Mouse (Mus musculus): ENCODE results near the gene 5730596B20Rik. TPM values are rescaled to one million over a fixed set of nuclear protein-coding genes. Genes with fewer than 3 reads are reported as not detected.

The 5730596B20Rik gene
- polyA plus RNA-seq, 1 experiment from 2014 or later = 0.35 TPM

- Histone ChIP-seq H3K36me3 (no peaks in the 10 kb centered on the region), H3K4me3 (peak overlapping the region; percentile 15), H3K9me3 (no peaks in the 10 kb centered on the region), H3K4me2 (replicated peaks) (peak overlapping the region; percentile 34), H3K27ac (peak overlapping the region; percentile 24; the same call in 1 of the 2 replicates), H3K9ac (no peak overlapping the region), H3K4me1 (peaks cover 7% of the 10 kb centered on the region; the same call in 1 of the 2 replicates), H3K27me3 (peaks cover 88% of the 10 kb centered on the region)
- 2% methylated on average over 40 of the region's 40 CpGs for WGBS
- ATAC-seq (ENCODE audit: insufficient number of reproducible peaks, insufficient read depth, low FRiP score, low TSS enrichment) = no peak
Measured at GRCm38 (mm10) chr6:52170166-52170897, 7.0 kb upstream of the 5730596B20Rik start.

GRCm38 (mm10) chr6:52170898-52171223 lies 6.4 kb upstream of the 5730596B20Rik start:
- WGBS = 5% methylated on average over 5 of the region's 5 CpGs
- H3K4me3 ChIP-seq = 0 out of 2 replicates have a peak overlapping the region, but pooled peaks have one; percentile 15

GRCm38 (mm10) chr6:52171331-52171730 lies 6.0 kb upstream of the 5730596B20Rik start:
- Histone ChIP-seq H3K27me3 (peaks cover 89% of the 10 kb centered on the region), H3K27ac (0 out of 2 replicates have a peak overlapping the region, but pooled peaks have one; percentile 24), H3K4me3 (no peak overlapping the region), H3K36me3 (no peaks in the 10 kb centered on the region), H3K4me2 (replicated peaks) (no peak overlapping the region), H3K9me3 (no peaks in the 10 kb centered on the region), H3K4me1 (peaks cover 7% of the 10 kb centered on the region; the same call in 1 of the 2 replicates), H3K9ac (no peak overlapping the region)
- no peak for ATAC-seq (ENCODE audit: insufficient number of reproducible peaks, insufficient read depth, low FRiP score, low TSS enrichment)
- WGBS = 6% methylated on average over 4 of the region's 4 CpGs

More at GRCm38 (mm10) chr6:52170898-52171223, 6.4 kb upstream of the 5730596B20Rik start:
- Histone ChIP-seq H3K9me3 (no peaks in the 10 kb centered on the region), H3K27me3 (peaks cover 89% of the 10 kb centered on the region), H3K9ac (no peak overlapping the region), H3K4me2 (replicated peaks) (peak overlapping the region; percentile 34), H3K4me1 (peaks cover 7% of the 10 kb centered on the region; the same call in 1 of the 2 replicates), H3K27ac (peak overlapping the region; percentile 24; the same call in 1 of the 2 replicates), H3K36me3 (no peaks in the 10 kb centered on the region)
- no peak for ATAC-seq (ENCODE audit: insufficient number of reproducible peaks, insufficient read depth, low FRiP score, low TSS enrichment)

GRCm38 (mm10) chr6:52171938-52172337 lies 5.4 kb upstream of the 5730596B20Rik start:
- H3K4me2 ChIP-seq (replicated peaks) = peak overlapping the region; percentile 44
- H3K27ac ChIP-seq = 0 out of 2 replicates have a peak overlapping the region, but pooled peaks have one; percentile 57
- 5% methylated on average over 6 of the region's 7 CpGs for WGBS

GRCm38 (mm10) chr6:52172501-52172900 lies 4.8 kb upstream of the 5730596B20Rik start:
- no peak overlapping the region for H3K9ac ChIP-seq

More at GRCm38 (mm10) chr6:52171938-52172337, 5.4 kb upstream of the 5730596B20Rik start:
- no peak for ATAC-seq (ENCODE audit: insufficient number of reproducible peaks, insufficient read depth, low FRiP score, low TSS enrichment)
- Histone ChIP-seq H3K9me3 (no peaks in the 10 kb centered on the region), H3K36me3 (no peaks in the 10 kb centered on the region), H3K27me3 (peaks cover 89% of the 10 kb centered on the region), H3K4me1 (peaks cover 7% of the 10 kb centered on the region; the same call in 1 of the 2 replicates), H3K9ac (no peak overlapping the region), H3K4me3 (peak overlapping the region; percentile 22)

GRCm38 (mm10) chr6:52173648-52174047 lies 3.6 kb upstream of the 5730596B20Rik start:
- Histone ChIP-seq H3K4me2 (replicated peaks) (peak overlapping the region; percentile 44; the same call in 1 of the 2 replicates), H3K4me1 (peaks cover 7% of the 10 kb centered on the region; the same call in 1 of the 2 replicates), H3K9me3 (no peaks in the 10 kb centered on the region), H3K36me3 (no peaks in the 10 kb centered on the region), H3K27ac (no peak overlapping the region), H3K9ac (no peak overlapping the region), H3K27me3 (peaks cover 89% of the 10 kb centered on the region), H3K4me3 (no peak overlapping the region)
- ATAC-seq (ENCODE audit: insufficient number of reproducible peaks, insufficient read depth, low FRiP score, low TSS enrichment) = no peak
- 3% methylated on average over 4 of the region's 4 CpGs for WGBS

More at GRCm38 (mm10) chr6:52172501-52172900, 4.8 kb upstream of the 5730596B20Rik start:
- Histone ChIP-seq H3K36me3 (no peaks in the 10 kb centered on the region), H3K27ac (0 out of 2 replicates have a peak overlapping the region, but pooled peaks have one; percentile 57), H3K4me1 (peaks cover 7% of the 10 kb centered on the region; the same call in 1 of the 2 replicates), H3K9me3 (no peaks in the 10 kb centered on the region), H3K4me2 (replicated peaks) (peak overlapping the region; percentile 44), H3K27me3 (peaks cover 90% of the 10 kb centered on the region), H3K4me3 (peak overlapping the region; percentile 22)
- under 1% methylated on average over 35 of the region's 35 CpGs for WGBS
- ATAC-seq (ENCODE audit: insufficient number of reproducible peaks, insufficient read depth, low FRiP score, low TSS enrichment) = no peak

- 0 out of 2 replicates have a peak overlapping the region, but pooled peaks have one; percentile 56 for H3K27ac ChIP-seq
- WGBS = 1% methylated on average over 40 of the region's 41 CpGs
- H3K4me2 ChIP-seq (replicated peaks) = 0 out of 2 replicates have a peak overlapping the region, but pooled peaks have one; percentile 13
- H3K36me3 ChIP-seq = no peaks in the 10 kb centered on the region
- ATAC-seq (ENCODE audit: insufficient number of reproducible peaks, insufficient read depth, low FRiP score, low TSS enrichment) = no peak
- H3K9ac ChIP-seq = no peak overlapping the region
- H3K4me3 ChIP-seq = peak overlapping the region; percentile 23
- peaks cover 95% of the 10 kb centered on the region for H3K27me3 ChIP-seq
- peaks cover 7% of the 10 kb centered on the region; the same call in 1 of the 2 replicates for H3K4me1 ChIP-seq
- H3K9me3 ChIP-seq = no peaks in the 10 kb centered on the region
Measured at GRCm38 (mm10) chr6:52174968-52175751, 2.1 kb upstream of the 5730596B20Rik start.

- H3K4me1 ChIP-seq = peaks cover 7% of the 10 kb centered on the region; the same call in 1 of the 2 replicates
- H3K4me2 ChIP-seq (replicated peaks) = peak overlapping the region; percentile 13; the same call in 1 of the 2 replicates
- peak overlapping the region; percentile 23 for H3K4me3 ChIP-seq
- no peaks in the 10 kb centered on the region for H3K36me3 ChIP-seq
- WGBS = 0% methylated on average over 9 of the region's 35 CpGs
- no peak for ATAC-seq (ENCODE audit: insufficient number of reproducible peaks, insufficient read depth, low FRiP score, low TSS enrichment)
- H3K9ac ChIP-seq = no peak overlapping the region; the same call in 1 of the 2 replicates
- peaks cover 95% of the 10 kb centered on the region for H3K27me3 ChIP-seq
- H3K9me3 ChIP-seq = no peaks in the 10 kb centered on the region
- H3K27ac ChIP-seq = 0 out of 2 replicates have a peak overlapping the region, but pooled peaks have one; percentile 56
Measured at GRCm38 (mm10) chr6:52175864-52176263, 1.4 kb upstream of the 5730596B20Rik start.

GRCm38 (mm10) chr6:52176391-52176790 lies 907 bp upstream of the 5730596B20Rik start:
- Histone ChIP-seq H3K4me3 (peak overlapping the region; percentile 23; the same call in 1 of the 2 replicates), H3K4me2 (replicated peaks) (no peak overlapping the region), H3K27me3 (peaks cover 95% of the 10 kb centered on the region), H3K9ac (no peak overlapping the region), H3K27ac (0 out of 2 replicates have a peak overlapping the region, but pooled peaks have one; percentile 23), H3K36me3 (no peaks in the 10 kb centered on the region), H3K4me1 (peaks cover 6% of the 10 kb centered on the region; the same call in 1 of the 2 replicates), H3K9me3 (no peaks in the 10 kb centered on the region)
- no peak for ATAC-seq (ENCODE audit: insufficient number of reproducible peaks, insufficient read depth, low FRiP score, low TSS enrichment)
- WGBS = 1% methylated on average over 6 of the region's 6 CpGs

- Histone ChIP-seq H3K27me3 (peaks cover 95% of the 10 kb centered on the region), H3K9ac (no peak overlapping the region; the same call in 1 of the 2 replicates), H3K4me1 (peaks cover under 1% of the 10 kb centered on the region; the same call in 1 of the 2 replicates), H3K4me2 (replicated peaks) (no peak overlapping the region), H3K27ac (no peak overlapping the region), H3K36me3 (no peaks in the 10 kb centered on the region), H3K9me3 (no peaks in the 10 kb centered on the region), H3K4me3 (peak overlapping the region; percentile 11; the same call in 1 of the 2 replicates)
- 1% methylated on average over 9 of the region's 9 CpGs for WGBS
- ATAC-seq (ENCODE audit: insufficient number of reproducible peaks, insufficient read depth, low FRiP score, low TSS enrichment) = no peak
Measured at GRCm38 (mm10) chr6:52177806-52178205, 508 bp downstream of the 5730596B20Rik start.
